Mouse (Mus musculus) E14TG2a.4 (cell line): ENCODE results near the gene Lrrc49.

Source experiments
- H3K27me3 ChIP-seq: 2 replicates; pipeline ENCODE4 v1.6.1; 2014; ENCODE audit warnings: low read length, control low read depth; ENCODE audit not compliant: insufficient read depth
- H3K36me3 ChIP-seq: 2 replicates; pipeline ENCODE4 v1.6.1; 2014; ENCODE audit warnings: low read length, control low read depth; ENCODE audit not compliant: insufficient read depth
- H3K4me1 ChIP-seq: replicated peaks from 2 replicates; pipeline ENCODE4 v1.6.1; 2014; ENCODE audit warnings: low read depth, low read length, control low read depth
- H3K4me3 ChIP-seq: replicated peaks from 2 replicates; pipeline ENCODE4 v1.5.1; 2014; ENCODE audit warnings: mild to moderate bottlenecking, low read length
- H3K9me3 ChIP-seq: 2 replicates; pipeline ENCODE4 v1.6.1; 2014; ENCODE audit warnings: low read length, control low read depth
- CTCF ChIP-seq: conservative IDR thresholded peaks from 2 replicates; pipeline ENCODE4 v1.5.1; 2014; ENCODE audit warnings: low read length
- NANOG ChIP-seq: IDR thresholded peaks from 2 replicates; pipeline ENCODE4 v1.6.1; 2014; ENCODE audit warnings: borderline replicate concordance, low read length, mixed read lengths
- POU5F1 ChIP-seq: IDR thresholded peaks from 2 replicates; pipeline ENCODE4 v1.6.1; 2014; ENCODE audit warnings: low read length, borderline replicate concordance

Lrrc49 gene

GRCm38 (mm10) chr9:60558507-60558906 is 129.5 kb downstream of the Lrrc49 start:
- TF ChIP-seq CTCF (no peak), POU5F1 (no peak), NANOG (no peak)
- no peak overlapping the region for H3K4me3 ChIP-seq
- peaks cover 6% of the 10 kb centered on the region; the same call in 1 of the 2 replicates for H3K9me3 ChIP-seq
- peaks cover 2% of the 10 kb centered on the region; the same call in 1 of the 2 replicates for H3K27me3 ChIP-seq
- peaks cover 13% of the 10 kb centered on the region; the same call in 1 of the 2 replicates for H3K4me1 ChIP-seq
- no peaks in the 10 kb centered on the region for H3K36me3 ChIP-seq

GRCm38 (mm10) chr9:60551238-60551637 is 136.7 kb downstream of the Lrrc49 start:
- TF ChIP-seq NANOG, result no peak
- no peak for TF ChIP-seq POU5F1
- peak; percentile 27; the same call in 1 of the 2 replicates for TF ChIP-seq CTCF
- no peaks in the 10 kb centered on the region for H3K27me3 ChIP-seq
- no peaks in the 10 kb centered on the region for H3K4me1 ChIP-seq
- no peaks in the 10 kb centered on the region for H3K36me3 ChIP-seq
- no peaks in the 10 kb centered on the region for H3K9me3 ChIP-seq
- no peak overlapping the region for H3K4me3 ChIP-seq

GRCm38 (mm10) chr9:60548182-60548581 is 139.8 kb downstream of the Lrrc49 start:
- no peaks in the 10 kb centered on the region for H3K9me3 ChIP-seq
- no peaks in the 10 kb centered on the region for H3K36me3 ChIP-seq
- peaks cover 13% of the 10 kb centered on the region for H3K4me1 ChIP-seq
- H3K27me3 ChIP-seq, result peaks cover 5% of the 10 kb centered on the region; the same call in 1 of the 2 replicates
- no peak overlapping the region for H3K4me3 ChIP-seq
- TF ChIP-seq POU5F1, result no peak
- peak; percentile 47 for TF ChIP-seq CTCF

- peaks cover 14% of the 10 kb centered on the region for H3K4me1 ChIP-seq
- no peaks in the 10 kb centered on the region for H3K9me3 ChIP-seq
- H3K4me3 ChIP-seq, result no peak overlapping the region
- no peaks in the 10 kb centered on the region for H3K36me3 ChIP-seq
- TF ChIP-seq NANOG, result no peak
- no peak for TF ChIP-seq POU5F1
- no peak for TF ChIP-seq CTCF
- H3K27me3 ChIP-seq, result peaks cover 5% of the 10 kb centered on the region; the same call in 1 of the 2 replicates
Measured at GRCm38 (mm10) chr9:60546169-60546568, 141.8 kb downstream of the Lrrc49 start.

DNA sequence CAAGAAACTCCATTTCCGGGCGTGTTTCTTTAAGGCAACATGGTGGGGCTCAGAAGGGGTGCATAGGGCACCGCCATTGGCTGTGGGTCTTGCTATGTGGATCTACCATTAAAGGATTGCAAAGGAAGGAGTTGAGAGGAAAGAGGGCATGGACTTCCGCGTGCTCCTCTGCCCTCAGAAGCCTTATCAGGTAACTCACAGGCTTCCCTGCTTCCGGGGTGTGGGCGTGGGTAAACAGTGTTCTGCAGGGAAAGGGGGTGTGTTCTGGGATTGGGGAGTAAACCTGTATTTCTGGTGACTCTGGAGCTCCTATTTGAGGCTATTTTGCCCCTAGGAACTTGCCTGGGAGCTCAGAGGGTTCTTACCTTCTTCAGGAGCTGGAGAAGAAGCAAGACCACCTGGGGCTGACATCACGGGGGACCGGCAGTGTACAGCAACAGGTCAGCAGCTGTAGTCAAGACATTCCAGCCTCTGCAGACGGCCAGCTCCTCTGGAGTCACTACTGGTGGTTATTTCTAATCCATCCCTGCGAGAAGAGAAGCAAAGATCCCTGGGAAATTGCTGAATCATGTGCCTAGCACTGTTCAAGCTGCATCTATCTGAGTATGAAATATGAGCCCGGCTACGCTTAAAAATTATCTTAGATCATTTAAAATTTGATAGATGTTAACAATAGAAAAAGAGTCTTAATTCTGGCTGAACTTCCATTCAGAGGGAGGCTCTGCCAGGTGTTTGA is 142.4 kb downstream of the Lrrc49 start:
- Histone ChIP-seq H3K36me3 (no peaks in the 10 kb centered on the region), H3K9me3 (no peaks in the 10 kb centered on the region), H3K27me3 (peaks cover 5% of the 10 kb centered on the region; the same call in 1 of the 2 replicates), H3K4me3 (no peak overlapping the region), H3K4me1 (peaks cover 14% of the 10 kb centered on the region)
- TF ChIP-seq NANOG (no peak), CTCF (no peak), POU5F1 (no peak)

DNA sequence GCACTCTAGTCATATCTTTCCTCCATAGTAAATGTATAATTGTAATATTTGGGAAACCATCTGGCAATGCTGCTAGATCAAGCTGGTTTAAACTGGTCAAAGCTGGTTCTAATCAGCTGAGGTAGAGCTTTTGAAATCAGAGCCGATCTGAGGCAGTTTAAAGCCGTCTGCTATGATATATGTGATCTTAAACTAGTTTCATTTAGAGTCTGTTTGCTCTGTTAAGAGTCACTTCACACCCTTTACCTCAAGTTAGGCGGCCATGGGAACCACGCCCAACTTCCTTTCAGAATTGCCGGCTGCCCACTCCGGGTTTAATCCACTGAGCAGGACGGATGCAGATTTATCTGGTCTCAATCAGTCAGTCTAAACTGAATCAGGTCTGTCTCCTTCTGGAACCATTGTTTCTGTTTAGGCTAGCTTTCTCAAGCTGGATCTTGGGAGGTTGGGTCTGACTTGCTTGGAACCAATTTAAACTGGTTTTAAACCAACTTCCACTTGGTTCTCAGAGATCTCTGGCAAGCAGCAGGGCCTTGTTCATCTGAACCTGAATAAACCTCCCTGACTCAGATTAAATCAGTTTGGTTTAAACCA is 144.4 kb downstream of the Lrrc49 start:
- peaks cover 5% of the 10 kb centered on the region; the same call in 1 of the 2 replicates for H3K27me3 ChIP-seq
- H3K4me3 ChIP-seq, result no peak overlapping the region

DNA sequence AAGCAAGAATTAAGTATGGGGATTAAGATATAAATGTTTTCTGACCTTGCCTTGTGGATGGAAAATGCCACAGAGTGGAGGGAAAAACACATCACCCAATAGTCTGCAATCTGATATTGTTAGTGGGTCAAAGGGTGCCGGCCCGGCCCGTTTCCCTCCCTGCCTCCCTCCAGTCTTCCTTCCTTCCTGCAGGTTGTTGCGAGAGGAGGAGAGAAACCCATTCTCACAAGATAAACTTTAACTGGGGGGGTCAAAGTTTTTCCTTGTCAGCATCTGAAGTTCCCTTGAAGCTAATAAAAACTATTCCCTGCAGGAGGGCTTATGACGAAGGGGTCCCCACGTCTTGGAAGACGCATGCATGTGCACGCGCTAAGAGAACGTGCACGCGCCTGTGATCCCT is 157.6 kb downstream of the Lrrc49 start:
- Histone ChIP-seq H3K27me3 (no peaks in the 10 kb centered on the region), H3K9me3 (no peaks in the 10 kb centered on the region), H3K36me3 (no peaks in the 10 kb centered on the region), H3K4me1 (no peaks in the 10 kb centered on the region), H3K4me3 (no peak overlapping the region)
- TF ChIP-seq CTCF, result no peak
- no peak for TF ChIP-seq POU5F1
- no peak for TF ChIP-seq NANOG

More for the DNA sequence above, 144.4 kb downstream of the Lrrc49 start:
- TF ChIP-seq POU5F1 (no peak), NANOG (no peak), CTCF (no peak)
- H3K9me3 ChIP-seq, result no peaks in the 10 kb centered on the region
- peaks cover 14% of the 10 kb centered on the region for H3K4me1 ChIP-seq
- no peaks in the 10 kb centered on the region for H3K36me3 ChIP-seq

DNA sequence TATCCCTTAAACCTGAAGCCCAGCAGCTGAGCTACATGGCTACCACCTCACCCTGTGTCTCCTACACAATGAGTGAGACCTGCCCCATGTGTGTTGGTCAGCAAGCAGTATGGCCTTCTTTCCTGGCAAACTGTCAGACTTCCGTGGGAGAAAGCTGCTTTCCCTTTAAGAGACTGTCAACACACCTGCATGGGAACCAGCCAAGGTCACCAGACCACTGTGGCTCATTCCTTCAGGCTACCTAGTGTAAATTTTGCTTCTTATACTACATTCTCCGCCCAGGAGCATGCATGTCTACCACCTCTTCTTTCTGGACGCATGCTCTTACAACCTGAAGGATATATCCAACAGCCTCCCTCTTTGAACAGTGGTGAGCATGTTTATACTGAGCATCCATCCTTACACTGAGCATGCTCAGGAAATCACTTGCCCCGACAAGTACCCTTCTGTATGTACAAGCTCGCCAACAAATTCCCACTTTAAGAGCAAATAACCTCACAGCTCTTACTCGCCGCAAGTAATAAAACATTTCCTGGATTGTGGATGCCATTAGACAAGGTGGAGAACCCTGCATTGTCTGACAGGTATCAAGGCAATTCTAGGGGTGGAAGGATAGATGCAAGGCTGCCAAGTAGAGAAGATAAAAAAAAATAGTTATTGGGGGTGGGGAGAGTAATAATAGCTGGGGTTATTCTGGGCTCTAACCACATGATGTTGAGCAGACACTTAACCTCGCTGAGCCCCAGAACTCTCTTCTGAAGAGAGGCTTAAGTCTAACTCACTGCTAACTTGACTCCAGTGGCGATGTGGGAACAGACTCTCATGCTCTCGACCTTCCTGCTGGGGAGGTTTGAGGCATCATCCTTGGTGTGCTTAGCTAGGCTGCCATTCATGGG is 158.4 kb downstream of the Lrrc49 start:
- TF ChIP-seq CTCF (no peak), POU5F1 (no peak), NANOG (no peak)
- Histone ChIP-seq H3K9me3 (no peaks in the 10 kb centered on the region), H3K4me1 (no peaks in the 10 kb centered on the region), H3K36me3 (no peaks in the 10 kb centered on the region), H3K4me3 (no peak overlapping the region), H3K27me3 (no peaks in the 10 kb centered on the region)
